Mouse (Mus musculus) embryonic facial prominence, embryonic 13.5 days (tissue): Measurements from ENCODE around the gene Gls2. TPM values are rescaled to one million over a fixed set of nuclear protein-coding genes. Genes with fewer than 3 reads are reported as not detected.
"Not testable (repeated sequence)": the region's sequence is repeated elsewhere in the genome, so short reads cannot be mapped to it uniquely, and the experiment has no call there.

Experiments
- ATAC-seq: fragments of 200-750 bp; cut with Nextera tagmentation; 2 replicates; pipeline ENCODE4 v1.8.0; 2017; ENCODE audit warnings: low read depth; ENCODE audit not compliant: insufficient number of reproducible peaks, insufficient read depth, low FRiP score, low TSS enrichment
- H3K27ac ChIP-seq: fragments of 300-500 bp; sonication (generic); 2 replicates; pipeline ENCODE4 v1.5.1; 2015; ENCODE audit warnings: moderate library complexity, mild to moderate bottlenecking, inconsistent platforms
- H3K27me3 ChIP-seq: fragments of 300-500 bp; sonication (generic); 2 replicates; pipeline ENCODE4 v1.6.1; 2015; ENCODE audit warnings: mild to moderate bottlenecking, inconsistent platforms
- H3K36me3 ChIP-seq: fragments of 300-500 bp; sonication (generic); 2 replicates; pipeline ENCODE4 v1.6.1; 2015; ENCODE audit warnings: mild to moderate bottlenecking, inconsistent platforms
- H3K4me1 ChIP-seq: fragments of 300-500 bp; sonication (generic); 2 replicates; pipeline ENCODE4 v1.6.1; 2015; ENCODE audit warnings: inconsistent platforms
- H3K4me2 ChIP-seq: fragments of 300-500 bp; sonication (generic); 2 replicates; pipeline ENCODE4 v1.6.1; 2015; ENCODE audit warnings: moderate library complexity, mild to moderate bottlenecking, inconsistent platforms
- H3K4me3 ChIP-seq: fragments of 300-500 bp; sonication (generic); 2 replicates; pipeline ENCODE4 v1.5.1; 2015; ENCODE audit warnings: mild to moderate bottlenecking, inconsistent platforms
- H3K9ac ChIP-seq: fragments of 300-500 bp; sonication (generic); 2 replicates; pipeline ENCODE4 v1.6.1; 2015; ENCODE audit warnings: mild to moderate bottlenecking, inconsistent platforms
- H3K9me3 ChIP-seq: fragments of 300-500 bp; sonication (generic); 2 replicates; pipeline ENCODE4 v1.6.1; 2016; ENCODE audit warnings: inconsistent platforms
- WGBS: fragments of 180-500 bp; shearing (Covaris S2); methylation state at CpG from one replicate; pipeline ENCODE4 v1.1.7; 2015; ENCODE audit warnings: mixed read lengths; 5-methylcytosine and 5-hydroxymethylcytosine counted together
- polyA plus RNA-seq: library from polyadenylated mRNA; unstranded; fragments of >200 nt; fragmentation: Nextera tagmentation; extraction: Ambion mirVana; gene quantifications from 2 replicates; pipeline ENCODE4 v1.2.1, GENCODE M21; 2015

The Gls2 gene
- polyA plus RNA-seq, 1 experiment from 2014 or later = 2.2 TPM

GRCm38 (mm10) chr10:128201856-128202255 is 7.6 kb downstream of the Gls2 start:
- Histone ChIP-seq H3K4me3 (no peak overlapping the region), H3K27ac (no peak overlapping the region), H3K27me3 (peaks cover 3% of the 10 kb centered on the region; the same call in 1 of the 2 replicates), H3K4me1 (peaks cover 12% of the 10 kb centered on the region), H3K4me2 (no peak overlapping the region), H3K36me3 (peaks cover 4% of the 10 kb centered on the region; the same call in 1 of the 2 replicates), H3K9ac (no peak overlapping the region), H3K9me3 (no peaks in the 10 kb centered on the region)
- WGBS = 70% methylated on average over 6 of the region's 6 CpGs
- ATAC-seq = no peak

GRCm38 (mm10) chr10:128204941-128205340 is 10.7 kb downstream of the Gls2 start:
- Histone ChIP-seq H3K4me2 (no peak overlapping the region), H3K27ac (no peak overlapping the region)
- 0 out of 2 replicates have a peak, but pooled peaks have one; percentile 22 for ATAC-seq

GRCm38 (mm10) chr10:128208326-128208725 is 14.1 kb downstream of the Gls2 start:
- H3K9me3 ChIP-seq = no peaks in the 10 kb centered on the region
- H3K4me3 ChIP-seq = no peak overlapping the region
- no peak overlapping the region for H3K9ac ChIP-seq
- H3K4me2 ChIP-seq = no peak overlapping the region
- no peaks in the 10 kb centered on the region for H3K27me3 ChIP-seq
- peaks cover 25% of the 10 kb centered on the region for H3K4me1 ChIP-seq
- WGBS = 91% methylated on average over 10 of the region's 10 CpGs
- no peak for ATAC-seq
- H3K36me3 ChIP-seq = peaks cover 19% of the 10 kb centered on the region
- H3K27ac ChIP-seq = no peak overlapping the region

More at GRCm38 (mm10) chr10:128204941-128205340, 10.7 kb downstream of the Gls2 start:
- Histone ChIP-seq H3K27me3 (no peaks in the 10 kb centered on the region), H3K4me1 (peaks cover 12% of the 10 kb centered on the region), H3K36me3 (peaks cover 19% of the 10 kb centered on the region), H3K4me3 (no peak overlapping the region), H3K9ac (no peak overlapping the region), H3K9me3 (no peaks in the 10 kb centered on the region)
- WGBS = 85% methylated on average over 15 of the region's 15 CpGs

GRCm38 (mm10) chr10:128209311-128210009 is 15.2 kb downstream of the Gls2 start:
- no peak overlapping the region for H3K4me2 ChIP-seq
- no peak overlapping the region for H3K27ac ChIP-seq
- H3K9me3 ChIP-seq = no peaks in the 10 kb centered on the region
- WGBS = 91% methylated on average over 11 of the region's 11 CpGs
- no peak overlapping the region for H3K4me3 ChIP-seq
- H3K4me1 ChIP-seq = peaks cover 16% of the 10 kb centered on the region
- no peak for ATAC-seq
- H3K9ac ChIP-seq = no peak overlapping the region
- H3K27me3 ChIP-seq = peaks cover 4% of the 10 kb centered on the region; the same call in 1 of the 2 replicates
- H3K36me3 ChIP-seq = peaks cover 19% of the 10 kb centered on the region

GRCm38 (mm10) chr10:128210131-128210530 is 15.9 kb downstream of the Gls2 start:
- Histone ChIP-seq H3K36me3 (peaks cover 19% of the 10 kb centered on the region), H3K27ac (no peak overlapping the region), H3K9ac (no peak overlapping the region; the same call in 1 of the 2 replicates), H3K9me3 (no peaks in the 10 kb centered on the region), H3K4me2 (0 out of 2 replicates have a peak overlapping the region, but pooled peaks have one; percentile 91), H3K4me1 (peaks cover 13% of the 10 kb centered on the region), H3K4me3 (no peak overlapping the region), H3K27me3 (peaks cover 6% of the 10 kb centered on the region; the same call in 1 of the 2 replicates)
- ATAC-seq = no peak
- 93% methylated on average over 2 of the region's 2 CpGs for WGBS

- no peak overlapping the region for H3K27ac ChIP-seq
- H3K4me1 ChIP-seq = peaks cover 13% of the 10 kb centered on the region
- peaks cover 6% of the 10 kb centered on the region; the same call in 1 of the 2 replicates for H3K27me3 ChIP-seq
- no peaks in the 10 kb centered on the region for H3K9me3 ChIP-seq
- peak overlapping the region; percentile 68 for H3K4me3 ChIP-seq
- 29% methylated on average over 14 of the region's 14 CpGs for WGBS
- H3K4me2 ChIP-seq = peak overlapping the region; percentile 91
- ATAC-seq = no peak
- H3K36me3 ChIP-seq = peaks cover 19% of the 10 kb centered on the region
- peak overlapping the region; percentile 78 for H3K9ac ChIP-seq
Observed at GRCm38 (mm10) chr10:128210954-128211353, 16.7 kb downstream of the Gls2 start.

GRCm38 (mm10) chr10:128211390-128212108 is 17.3 kb downstream of the Gls2 start, which contains the start of gene Spryd4:
Gene Spryd4, minus strand, starts transcription at chr10:128211807.
- Histone ChIP-seq H3K4me1 (peaks cover 13% of the 10 kb centered on the region), H3K9ac (peak within 1 kb of the TSS; percentile 78), H3K4me3 (peak within 1 kb of the TSS; percentile 68), H3K27ac (no peak within 1 kb of the TSS; the same call in 1 of the 2 replicates), H3K4me2 (peak within 1 kb of the TSS; percentile 91), H3K9me3 (no peaks in the 10 kb centered on the region), H3K36me3 (peaks cover 18% of the 10 kb centered on the region), H3K27me3 (peaks cover 6% of the 10 kb centered on the region; the same call in 1 of the 2 replicates)
- peak; percentile 91 for ATAC-seq
- 0% methylated on average over 30 of the region's 30 CpGs for WGBS

- Histone ChIP-seq H3K4me1 (peaks cover 13% of the 10 kb centered on the region), H3K4me3 (peak overlapping the region; percentile 68), H3K36me3 (peaks cover 14% of the 10 kb centered on the region), H3K4me2 (peak overlapping the region; percentile 91), H3K27me3 (peaks cover 6% of the 10 kb centered on the region; the same call in 1 of the 2 replicates), H3K27ac (no peak overlapping the region; the same call in 1 of the 2 replicates), H3K9ac (peak overlapping the region; percentile 78; the same call in 1 of the 2 replicates), H3K9me3 (no peaks in the 10 kb centered on the region)
- no peak for ATAC-seq
- WGBS = 36% methylated on average over 6 of the region's 6 CpGs
Observed at GRCm38 (mm10) chr10:128212148-128212547, 17.9 kb downstream of the Gls2 start.

- Histone ChIP-seq H3K27ac (peak overlapping the region; percentile 71), H3K9me3 (no peaks in the 10 kb centered on the region), H3K36me3 (peaks cover 9% of the 10 kb centered on the region), H3K4me3 (peak overlapping the region; percentile 38), H3K27me3 (peaks cover 6% of the 10 kb centered on the region; the same call in 1 of the 2 replicates), H3K4me1 (peaks cover 13% of the 10 kb centered on the region), H3K4me2 (peak overlapping the region; percentile 91), H3K9ac (peak overlapping the region; percentile 53; the same call in 1 of the 2 replicates)
- peak; percentile 58 for ATAC-seq
- 2% methylated on average over 18 of the region's 18 CpGs for WGBS
Observed at GRCm38 (mm10) chr10:128212871-128213323, 18.6 kb downstream of the Gls2 start.

GRCm38 (mm10) chr10:128214112-128214511 is 19.9 kb downstream of the Gls2 start:
- H3K27me3 ChIP-seq, H3K4me2 ChIP-seq, H3K36me3 ChIP-seq, H3K9me3 ChIP-seq, H3K9ac ChIP-seq, H3K4me3 ChIP-seq, ATAC-seq, H3K27ac ChIP-seq: not testable (repeated sequence)
- WGBS = 91% methylated on average over 4 of the region's 4 CpGs
- peaks cover 13% of the 10 kb centered on the region for H3K4me1 ChIP-seq

GRCm38 (mm10) chr10:128214981-128215380 is 20.7 kb downstream of the Gls2 start:
- no peaks in the 10 kb centered on the region for H3K36me3 ChIP-seq
- no peak overlapping the region for H3K9ac ChIP-seq
- H3K4me1 ChIP-seq = peaks cover 12% of the 10 kb centered on the region
- ATAC-seq = no peak
- no peaks in the 10 kb centered on the region for H3K9me3 ChIP-seq
- no peak overlapping the region for H3K4me3 ChIP-seq
- H3K27ac ChIP-seq = no peak overlapping the region
- peaks cover 6% of the 10 kb centered on the region; the same call in 1 of the 2 replicates for H3K27me3 ChIP-seq
- WGBS = 81% methylated on average over 5 of the region's 5 CpGs
- no peak overlapping the region for H3K4me2 ChIP-seq
